Mouse (Mus musculus): ENCODE measurements around the gene Taf1b. TPM values are rescaled to one million over a fixed set of nuclear protein-coding genes. Genes with fewer than 3 reads are reported as not detected.
"Not testable (repeated sequence)": the region's sequence is repeated elsewhere in the genome, so short reads cannot be mapped to it uniquely, and the experiment has no call there.

The Taf1b gene
- total RNA-seq (2012; rRNA removed) = 27.7 and 31.8 TPM in 2 replicates

GRCm38 (mm10) chr12:24498150-24498840, at the start of gene Taf1b:
Taf1b (plus strand) TSS chr12:24498359.
- H3K36me3 ChIP-seq (ENCODE audit: control insufficient read depth, insufficient read depth, low read length, poor library complexity, severe bottlenecking) = no peaks in the 10 kb centered on the region
- H3K4me1 ChIP-seq (ENCODE audit: control insufficient read depth in 2 of 2, insufficient read depth in 2 of 2, low read length in 2 of 2, poor library complexity in 1 of 2) = no peaks in the 10 kb centered on the region; a peak in 1 of 4 replicates
- peak; percentile 89 for DNase-seq (ENCODE audit: low read depth, low spot score)
- peak within 1 kb of the TSS; percentile 67 to 71 for H3K4me3 ChIP-seq (ENCODE audit: insufficient read depth in 1 of 2, low read depth in 1 of 2, low read length in 2 of 2, poor library complexity in 1 of 2, severe bottlenecking in 1 of 2)
- in situ Hi-C loops (cut with MboI; ENCODE audit: low sequenced_read_pairs in 2 of 2, unreplicated experiment in 2 of 2) = loop anchor here in 1 of 2 experiments (10.0 kb wide), 1 partner anchor 57 kb away; no protein-coding TSS in a partner anchor
- H3K9ac ChIP-seq (ENCODE audit: insufficient read depth, low read depth, low read length, poor library complexity, severe bottlenecking) = peak within 1 kb of the TSS; percentile 64
- no peak for TF ChIP-seq CHD2 (IDR thresholded peaks at IDR 0.05; ENCODE audit: low read depth, low read length)
- peak; percentile 73 for TF ChIP-seq HCFC1 (IDR thresholded peaks at IDR 0.05; ENCODE audit: borderline replicate concordance, insufficient read depth, low read length)
- H3K27ac ChIP-seq (ENCODE audit: insufficient read depth, low read depth, low read length, poor library complexity, severe bottlenecking) = no peak within 1 kb of the TSS
- H3K9me3 ChIP-seq (ENCODE audit: control insufficient read depth, insufficient read depth, low read depth, low read length) = no peaks in the 10 kb centered on the region

- Histone ChIP-seq H3K27ac (ENCODE audit: insufficient read depth, low read depth, low read length, poor library complexity, severe bottlenecking) (no peak overlapping the region), H3K36me3 (ENCODE audit: control insufficient read depth, insufficient read depth, low read length, poor library complexity, severe bottlenecking) (no peaks in the 10 kb centered on the region), H3K4me1 (ENCODE audit: control insufficient read depth in 2 of 2, insufficient read depth in 2 of 2, low read length in 2 of 2, poor library complexity in 1 of 2) (no peaks in the 10 kb centered on the region), H3K9ac (ENCODE audit: insufficient read depth, low read depth, low read length, poor library complexity, severe bottlenecking) (no peak overlapping the region), H3K4me3 (ENCODE audit: insufficient read depth in 1 of 2, low read depth in 1 of 2, low read length in 2 of 2, poor library complexity in 1 of 2, severe bottlenecking in 1 of 2) (no peak overlapping the region), H3K9me3 (ENCODE audit: control insufficient read depth, insufficient read depth, low read depth, low read length) (no peaks in the 10 kb centered on the region)
- DNase-seq (ENCODE audit: low read depth, low spot score) = no peak
- TF ChIP-seq ZC3H11A (IDR thresholded peaks at IDR 0.05; ENCODE audit: borderline replicate concordance, low read depth, low read length) (no peak), MAFK (IDR thresholded peaks at IDR 0.05; ENCODE audit: insufficient read depth, low read depth, low read length) (no peak), HCFC1 (IDR thresholded peaks at IDR 0.05; ENCODE audit: borderline replicate concordance, insufficient read depth, low read length) (no peak)
- in situ Hi-C loops (cut with MboI; ENCODE audit: low sequenced_read_pairs in 2 of 2, unreplicated experiment in 2 of 2) = no loop called here
Measured at GRCm38 (mm10) chr12:24460406-24460805, 37.8 kb upstream of the Taf1b start.

GRCm38 (mm10) chr12:24462121-24462520, 36.0 kb upstream of the Taf1b start:
- H3K9me3 ChIP-seq (ENCODE audit: control insufficient read depth, insufficient read depth, low read depth, low read length); H3K9ac ChIP-seq (ENCODE audit: insufficient read depth, low read depth, low read length, poor library complexity, severe bottlenecking); H3K4me3 ChIP-seq (ENCODE audit: insufficient read depth in 1 of 2, low read depth in 1 of 2, low read length in 2 of 2, poor library complexity in 1 of 2, severe bottlenecking in 1 of 2); DNase-seq (ENCODE audit: low read depth, low spot score); H3K4me1 ChIP-seq (ENCODE audit: control insufficient read depth in 2 of 2, insufficient read depth in 2 of 2, low read length in 2 of 2, poor library complexity in 1 of 2); in situ Hi-C loops (cut with MboI; ENCODE audit: low sequenced_read_pairs in 2 of 2, unreplicated experiment in 2 of 2); H3K36me3 ChIP-seq (ENCODE audit: control insufficient read depth, insufficient read depth, low read length, poor library complexity, severe bottlenecking); H3K27ac ChIP-seq (ENCODE audit: insufficient read depth, low read depth, low read length, poor library complexity, severe bottlenecking): not testable (repeated sequence)
- peak; percentile 15; the same call in 1 of the 2 replicates for TF ChIP-seq ZC3H11A (IDR thresholded peaks at IDR 0.05; ENCODE audit: borderline replicate concordance, low read depth, low read length)

- H3K9ac ChIP-seq (ENCODE audit: insufficient read depth, low read depth, low read length, poor library complexity, severe bottlenecking); H3K27ac ChIP-seq (ENCODE audit: insufficient read depth, low read depth, low read length, poor library complexity, severe bottlenecking); H3K36me3 ChIP-seq (ENCODE audit: control insufficient read depth, insufficient read depth, low read length, poor library complexity, severe bottlenecking); in situ Hi-C loops (cut with MboI; ENCODE audit: low sequenced_read_pairs in 2 of 2, unreplicated experiment in 2 of 2); H3K4me3 ChIP-seq (ENCODE audit: insufficient read depth in 1 of 2, low read depth in 1 of 2, low read length in 2 of 2, poor library complexity in 1 of 2, severe bottlenecking in 1 of 2); H3K9me3 ChIP-seq (ENCODE audit: control insufficient read depth, insufficient read depth, low read depth, low read length); H3K4me1 ChIP-seq (ENCODE audit: control insufficient read depth in 2 of 2, insufficient read depth in 2 of 2, low read length in 2 of 2, poor library complexity in 1 of 2); DNase-seq (ENCODE audit: low read depth, low spot score): not testable (repeated sequence)
Measured at GRCm38 (mm10) chr12:24463490-24463889, 34.7 kb upstream of the Taf1b start.

- no peaks in the 10 kb centered on the region for H3K4me1 ChIP-seq (ENCODE audit: control insufficient read depth in 2 of 2, insufficient read depth in 2 of 2, low read length in 2 of 2, poor library complexity in 1 of 2)
- no peaks in the 10 kb centered on the region for H3K9me3 ChIP-seq (ENCODE audit: control insufficient read depth, insufficient read depth, low read depth, low read length)
- no peaks in the 10 kb centered on the region for H3K36me3 ChIP-seq (ENCODE audit: control insufficient read depth, insufficient read depth, low read length, poor library complexity, severe bottlenecking)
- in situ Hi-C loops (cut with MboI; ENCODE audit: low sequenced_read_pairs in 2 of 2, unreplicated experiment in 2 of 2) = no loop called here
- H3K27ac ChIP-seq (ENCODE audit: insufficient read depth, low read depth, low read length, poor library complexity, severe bottlenecking) = no peak overlapping the region
- DNase-seq (ENCODE audit: low read depth, low spot score) = no peak
- H3K9ac ChIP-seq (ENCODE audit: insufficient read depth, low read depth, low read length, poor library complexity, severe bottlenecking) = no peak overlapping the region
- H3K4me3 ChIP-seq (ENCODE audit: insufficient read depth in 1 of 2, low read depth in 1 of 2, low read length in 2 of 2, poor library complexity in 1 of 2, severe bottlenecking in 1 of 2) = no peak overlapping the region
- no peak for TF ChIP-seq ZNF384 (IDR thresholded peaks at IDR 0.05; ENCODE audit: low read depth, low read length)
- TF ChIP-seq HCFC1 (IDR thresholded peaks at IDR 0.05; ENCODE audit: borderline replicate concordance, insufficient read depth, low read length) = no peak
Measured at GRCm38 (mm10) chr12:24468966-24469365, 29.2 kb upstream of the Taf1b start.

All from ES-E14 (cell line).